In genomic region chr11:54834596-54834995, GRCm38 (mm10) we compare ENCODE assay signal across 10 mouse cellular contexts. TPM values are rescaled to one million over a fixed set of nuclear protein-coding genes. Genes with fewer than 3 reads are reported as not detected.
DNase-seq lines count a peak whose midpoint lies in the region; ATAC-seq and TF ChIP-seq lines count a peak whose summit lies in the region.
"Had no signal": no experiment of that assay in that cellular context is flagged by ENCODE, and none has a peak within 500 bp of the region (broad histone marks: within the 10 kb centered on the region; RNA-seq: fewer than 3 reads in every experiment).

No protein-coding gene starts in this region.

- DNase-seq in lung, postnatal 0 days (ENCODE audit: low spot score) = no peak
- DNase-seq in lung, postnatal 25 days (ENCODE audit: low spot score) = no peak
- DNase-seq in MEL (ENCODE audit: low read depth, low spot score) = peak; percentile 77
- peak; percentile 51 for DNase-seq in thymus, postnatal 0 days (ENCODE audit: low spot score)
- no peak for DNase-seq in embryonic facial prominence, embryonic 10.5 days (ENCODE audit: low spot score)
- no peak for DNase-seq in frontal cortex, postnatal 14 days (ENCODE audit: low spot score in 2 of 2)
- DNase-seq: cerebellum, adult 9-11 months; kidney, adult 9 months; left cerebral cortex, postnatal 4 days had no signal

- ATAC-seq in lung, postnatal 0 days = no peak
- ATAC-seq in common myeloid progenitor, adult 5-6 weeks (replicated peaks; ENCODE audit: low read depth, poor library complexity, severe bottlenecking) = 0 out of 2 replicates have a peak, but pooled peaks have one; percentile 3

- peak; percentile 48 for TF ChIP-seq CTCF in lung, postnatal 0 days (IDR thresholded peaks at IDR 0.05)
- TF ChIP-seq CTCF in MEL (IDR thresholded peaks at IDR 0.05 in 2 of 3, conservative IDR thresholded peaks at IDR 0.05 in 1 of 3; ENCODE audit: control insufficient read depth in 1 of 3, insufficient read depth in 1 of 3, low read depth in 2 of 3, low read length in 3 of 3, poor library complexity in 1 of 3, severe bottlenecking in 1 of 3) = peak; percentile 72 to 86 (median 77)

- WGBS in lung, postnatal 0 days = 62% methylated on average over 2 of the region's 2 CpGs
- 61% methylated on average over 2 of the region's 2 CpGs for WGBS in embryonic facial prominence, embryonic 10.5 days

- no peaks in the 10 kb centered on the region for H3K36me3 ChIP-seq in lung, postnatal 0 days (ENCODE audit: insufficient read depth, low read length)
- H3K36me3 ChIP-seq in MEL (ENCODE audit: control insufficient read depth in 1 of 2, insufficient read depth in 2 of 2, low read length in 2 of 2) = no peaks in the 10 kb centered on the region; a peak in 1 of 4 replicates
- H3K36me3 ChIP-seq in embryonic facial prominence, embryonic 10.5 days (replicated peaks) = no peaks in the 10 kb centered on the region

- H3K79me2 ChIP-seq in MEL (ENCODE audit: control insufficient read depth, insufficient read depth, low read length, poor library complexity) = no peaks in the 10 kb centered on the region

- TF ChIP-seq POLR2A in MEL (IDR thresholded peaks at IDR 0.05; ENCODE audit: control insufficient read depth in 1 of 2, insufficient read depth in 1 of 2, low read depth in 1 of 2, low read length in 2 of 2, poor library complexity in 1 of 2) = no peak

- no peak for TF ChIP-seq EP300 in lung, postnatal 0 days (IDR thresholded peaks at IDR 0.05)
- TF ChIP-seq EP300 in MEL (IDR thresholded peaks at IDR 0.05; ENCODE audit: low read depth in 1 of 2, low read length in 2 of 2) = no peak

- H3K4me3 ChIP-seq in lung, postnatal 0 days (ENCODE audit: low read depth, low read length) = no peak overlapping the region
- no peak overlapping the region for H3K4me3 ChIP-seq in MEL (ENCODE audit: control insufficient read depth in 1 of 2, insufficient read depth in 1 of 2, low read depth in 2 of 2, low read length in 2 of 2)
- H3K4me3 ChIP-seq in embryonic facial prominence, embryonic 10.5 days = no peak overlapping the region

- H3K27me3 ChIP-seq in lung, postnatal 0 days (replicated peaks; ENCODE audit: insufficient read depth, low read length) = no peaks in the 10 kb centered on the region
- no peaks in the 10 kb centered on the region for H3K27me3 ChIP-seq in MEL (ENCODE audit: control insufficient read depth in 1 of 2, insufficient read depth in 2 of 2, low read length in 2 of 2)
- H3K27me3 ChIP-seq in embryonic facial prominence, embryonic 10.5 days (replicated peaks; ENCODE audit: low read depth, poor library complexity, severe bottlenecking) = no peaks in the 10 kb centered on the region

- no peak overlapping the region for H3K4me2 ChIP-seq in lung, postnatal 0 days (replicated peaks; ENCODE audit: low read depth, low read length)

- H3K9me3 ChIP-seq in lung, postnatal 0 days (ENCODE audit: low read length) = no peaks in the 10 kb centered on the region
- H3K9me3 ChIP-seq in MEL (replicated peaks; ENCODE audit: insufficient read depth, low read length) = no peaks in the 10 kb centered on the region
- no peaks in the 10 kb centered on the region for H3K9me3 ChIP-seq in embryonic facial prominence, embryonic 10.5 days

- H3K4me1 ChIP-seq in lung, postnatal 0 days (ENCODE audit: insufficient read depth, low read depth, low read length) = no peaks in the 10 kb centered on the region
- peaks cover 0 to 7% of the 10 kb centered on the region in 2 experiments; a peak in 1 of 4 replicates for H3K4me1 ChIP-seq in MEL (ENCODE audit: control insufficient read depth in 1 of 2, insufficient read depth in 2 of 2, low read length in 2 of 2)
- H3K4me1 ChIP-seq in embryonic facial prominence, embryonic 10.5 days = no peaks in the 10 kb centered on the region

- no peak overlapping the region for H3K9ac ChIP-seq in lung, postnatal 0 days (replicated peaks; ENCODE audit: low read depth)
- H3K9ac ChIP-seq in MEL (ENCODE audit: control insufficient read depth, low read depth, low read length, poor library complexity, severe bottlenecking) = no peak overlapping the region

- peak; percentile 18 for TF ChIP-seq RAD21 in MEL (IDR thresholded peaks at IDR 0.05; ENCODE audit: low read depth, low read length)

- H3K27ac ChIP-seq in lung, postnatal 0 days (ENCODE audit: low read length) = no peak overlapping the region
- H3K27ac ChIP-seq in MEL (ENCODE audit: control insufficient read depth, low read depth, low read length) = no peak overlapping the region
- no peak overlapping the region for H3K27ac ChIP-seq in embryonic facial prominence, embryonic 10.5 days (replicated peaks)

TF ChIP-seq in MEL, 35 proteins besides CTCF, POLR2A, EP300 and RAD21:
- TF ChIP-seq SMC3 (IDR thresholded peaks at IDR 0.05; ENCODE audit: low read depth, low read length) (peak; percentile 47), ELF1 (IDR thresholded peaks at IDR 0.05; ENCODE audit: low read depth, low read length) (no peak), HCFC1 (IDR thresholded peaks at IDR 0.05; ENCODE audit: low read depth, low read length) (no peak), NELFE (IDR thresholded peaks at IDR 0.05; ENCODE audit: low read depth, low read length) (no peak), GATA1 (IDR thresholded peaks at IDR 0.05; ENCODE audit: low read depth, low read length) (no peak), GABPA (IDR thresholded peaks at IDR 0.05; ENCODE audit: low read depth, low read length) (no peak), CHD1 (IDR thresholded peaks at IDR 0.05; ENCODE audit: low read depth, low read length) (no peak), UBTF (IDR thresholded peaks at IDR 0.05; ENCODE audit: borderline replicate concordance, insufficient read depth, low read depth, low read length) (no peak)

RNA-seq across cellular contexts. Expression of gene Lyrm7, which starts 26.1 kb away (rescaled TPM):
- polyA plus RNA-seq in lung, postnatal 0 days (2015; fragmentation: Nextera tagmentation; extraction: Ambion mirVana) = 2.3 and 3.1 TPM in 2 replicates
- total RNA-seq in MEL (2012; rRNA removed) = 12.3 and 12.7 TPM in 2 replicates
- polyA plus RNA-seq in MEL (2012; ENCODE audit: insufficient read depth in 1 of 2, insufficient read length in 2 of 2, low read depth in 1 of 2, low replicate concordance in 2 of 2, missing spikeins in 1 of 2) = 100 to 1,000 TPM in 1 of 2 experiments, 10 to 100 TPM in 1; 20.9 to 188 TPM
- total RNA-seq in common myeloid progenitor, adult 5-6 weeks (2017) = 0.63 and 16.5 TPM in 2 replicates
- 18.5 and 23.7 TPM in 2 replicates for polyA plus RNA-seq in thymus, postnatal 0 days (2015; fragmentation: Nextera tagmentation; extraction: Ambion mirVana)
- polyA plus RNA-seq in embryonic facial prominence, embryonic 10.5 days (2016; fragmentation: Nextera tagmentation; extraction: Ambion mirVana) = 6.7 and 6.9 TPM in 2 replicates

RNA-seq across cellular contexts. Expression of gene Hint1, which starts 31.6 kb away (rescaled TPM):
- polyA plus RNA-seq in lung, postnatal 0 days (2015; fragmentation: Nextera tagmentation; extraction: Ambion mirVana) = 500 and 528 TPM in 2 replicates
- total RNA-seq in MEL (2012; rRNA removed) = 567 and 640 TPM in 2 replicates
- polyA plus RNA-seq in MEL (2012; ENCODE audit: insufficient read depth in 1 of 2, insufficient read length in 2 of 2, low read depth in 1 of 2, low replicate concordance in 2 of 2, missing spikeins in 1 of 2) = 1,000 to 10,000 TPM in 1 of 2 experiments, 100 to 1,000 TPM in 1; 529 to 2,790 TPM
- total RNA-seq in common myeloid progenitor, adult 5-6 weeks (2017) = 473 and 553 TPM in 2 replicates
- polyA plus RNA-seq in thymus, postnatal 0 days (2015; fragmentation: Nextera tagmentation; extraction: Ambion mirVana) = 767 and 806 TPM in 2 replicates
- 643 and 644 TPM in 2 replicates for polyA plus RNA-seq in embryonic facial prominence, embryonic 10.5 days (2016; fragmentation: Nextera tagmentation; extraction: Ambion mirVana)

RNA-seq across cellular contexts. Expression of gene Cdc42se2, which starts 47.1 kb away (rescaled TPM):
- 56.3 and 62.5 TPM in 2 replicates for polyA plus RNA-seq in lung, postnatal 0 days (2015; fragmentation: Nextera tagmentation; extraction: Ambion mirVana)
- total RNA-seq in MEL (2012; rRNA removed) = 31.4 and 33.4 TPM in 2 replicates
- 10 to 100 TPM; 30.1 to 47.4 TPM for polyA plus RNA-seq in MEL (2012; ENCODE audit: insufficient read depth in 1 of 2, insufficient read length in 2 of 2, low read depth in 1 of 2, low replicate concordance in 2 of 2, missing spikeins in 1 of 2)
- total RNA-seq in common myeloid progenitor, adult 5-6 weeks (2017) = 62.1 and 70.1 TPM in 2 replicates
- polyA plus RNA-seq in thymus, postnatal 0 days (2015; fragmentation: Nextera tagmentation; extraction: Ambion mirVana) = 144 and 158 TPM in 2 replicates
- 144 and 160 TPM in 2 replicates for polyA plus RNA-seq in embryonic facial prominence, embryonic 10.5 days (2016; fragmentation: Nextera tagmentation; extraction: Ambion mirVana)

Comparison
In these comparisons a context has a peak if more than half of its experiments do, and no peak if none do; other contexts are left out.
1. DNase-seq: peak in MEL (single experiment) and thymus, postnatal 0 days (single experiment); none in lung, postnatal 0 days (single experiment), lung, postnatal 25 days (single experiment), embryonic facial prominence, embryonic 10.5 days (single experiment) and frontal cortex, postnatal 14 days (0 of 2).